Mouse (Mus musculus) frontal cortex, adult (tissue): ENCODE results near the gene Olfr1475.
"Not testable (repeated sequence)": the region's sequence is repeated elsewhere in the genome, so short reads cannot be mapped to it uniquely, and the experiment has no call there.

Experiments
- ATAC-seq: cut with Nextera tagmentation; 2 replicates; pipeline ENCODE4 v1.9.2; 2017; ENCODE audit warnings: mild to moderate bottlenecking, moderate library complexity, mixed read lengths; ENCODE audit not compliant: low TSS enrichment

Olfr1475 gene

GRCm38 (mm10) chr19:13480096-13480495 is at the start of gene Olfr1475:
TSS of gene Olfr1475 (minus strand) at chr19:13480196.
- ATAC-seq: no peak

GRCm38 (mm10) chr19:13527613-13528012 is 47.6 kb upstream of the Olfr1475 start, which contains the start of gene Olfr1480:
TSS of gene Olfr1480 (plus strand) at chr19:13527913.
- ATAC-seq: no peak

- ATAC-seq: no peak
Observed at GRCm38 (mm10) chr19:13500246-13500645, 20.2 kb upstream of the Olfr1475 start, which contains the start of gene Olfr1477. TSS of gene Olfr1477 (plus strand) at chr19:13500546.

GRCm38 (mm10) chr19:13469265-13469664 is 10.7 kb downstream of the Olfr1475 start, which contains the start of gene Olfr1474:
TSS of gene Olfr1474 (plus strand) at chr19:13469565.
- not testable (repeated sequence) for ATAC-seq

GRCm38 (mm10) chr19:13455986-13456385 is 24.0 kb downstream of the Olfr1475 start, which contains the start of gene Olfr1472:
TSS of gene Olfr1472 (minus strand) at chr19:13456086.
- ATAC-seq: no peak

- not testable (repeated sequence) for ATAC-seq
Observed at GRCm38 (mm10) chr19:13443109-13443508, 36.9 kb downstream of the Olfr1475 start, which contains the start of gene Olfr1471. TSS of gene Olfr1471 (plus strand) at chr19:13443409.
